Mouse (Mus musculus): ENCODE measurements at regions not wholly inside any gene's neighbourhood (a gene's known extent, or its start where the extent isn't known, plus 50 kb on each side); places are given as distances from the start of the nearest gene placed in this dataset.

DNA sequence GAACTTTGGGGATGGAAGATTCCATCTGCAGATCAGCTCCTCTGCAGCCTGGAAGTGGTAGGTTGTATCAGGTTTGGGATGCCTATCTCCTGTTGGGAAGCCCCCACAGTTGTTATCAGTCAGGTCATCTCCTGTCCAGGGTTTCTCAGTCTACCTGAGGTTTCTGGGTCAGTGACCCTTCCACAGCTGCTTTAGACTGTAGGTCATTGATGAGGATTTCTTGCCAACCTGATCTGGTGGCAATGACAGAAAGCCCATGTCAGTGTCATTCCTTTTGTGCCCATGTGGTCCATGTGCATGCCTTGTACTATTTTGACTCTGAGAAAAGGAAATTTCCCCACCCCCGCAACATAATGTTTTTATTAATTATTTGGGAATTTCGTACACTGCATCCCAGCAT is 64.8 kb upstream of the Rnf24 start:
- no peak for TF ChIP-seq CTCF (IDR thresholded peaks at IDR 0.05; ENCODE audit: extremely low read depth, insufficient read depth, insufficient read length, insufficient replicate concordance)
- Histone ChIP-seq H3K4me1 (ENCODE audit: control insufficient read depth, insufficient read depth, insufficient read length) (no peaks in the 10 kb centered on the region), H3K4me3 (ENCODE audit: extremely low read depth, insufficient read depth, insufficient read length) (no peak overlapping the region), H3K27me3 (ENCODE audit: control insufficient read depth, insufficient read depth, low read length) (no peaks in the 10 kb centered on the region), H3K27ac (ENCODE audit: insufficient read depth, low read length) (no peak overlapping the region), H3K36me3 (ENCODE audit: control insufficient read depth, insufficient read depth, low read length) (no peaks in the 10 kb centered on the region)
- 93% methylated on average over 2 of the region's 2 CpGs for WGBS
- no peak for DNase-seq (ENCODE audit: low read depth in 1 of 2, low spot score in 2 of 2)

- DNase-seq (ENCODE audit: low read depth in 1 of 2, low spot score in 2 of 2): peak; percentile 7 to 48
- H3K27me3 ChIP-seq (ENCODE audit: control insufficient read depth, insufficient read depth, low read length): no peaks in the 10 kb centered on the region
- 27% methylated on average over 6 of the region's 6 CpGs for WGBS
Observed at GRCm38 (mm10) chr2:131416482-131416881, 63.8 kb upstream of the Rnf24 start.

DNA sequence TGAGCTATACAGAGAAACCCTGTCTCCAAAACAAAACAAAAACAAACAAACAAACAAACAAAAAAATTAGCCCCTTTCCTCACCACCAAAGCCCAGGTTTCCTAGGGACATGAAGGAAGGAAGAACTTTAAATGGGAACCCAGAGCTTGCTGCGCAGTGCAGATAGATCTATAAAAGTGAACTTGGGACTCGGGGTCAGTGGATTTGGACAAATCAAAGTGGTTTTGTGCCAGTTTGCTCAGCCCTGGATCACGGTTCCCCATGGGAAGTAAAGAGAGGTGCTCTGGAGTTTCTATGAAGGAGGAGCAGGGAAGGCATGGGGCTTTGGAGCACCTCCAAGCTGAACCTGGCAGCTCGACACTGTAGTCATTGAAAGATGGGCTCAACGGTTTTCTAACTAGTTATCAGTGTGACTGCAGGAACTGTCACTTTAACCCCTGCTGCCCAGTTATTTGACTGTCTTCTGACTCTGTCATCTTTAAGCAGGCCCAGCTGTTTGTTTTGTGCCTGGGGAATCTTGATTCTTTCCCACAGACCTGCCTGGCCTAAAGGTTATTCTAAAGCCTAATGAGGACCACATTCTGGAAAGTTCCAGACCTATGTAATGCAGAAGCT is 58.3 kb upstream of the Rnf24 start:
- no peak overlapping the region for H3K27ac ChIP-seq (ENCODE audit: insufficient read depth, low read length)
- H3K27me3 ChIP-seq (ENCODE audit: control insufficient read depth, insufficient read depth, low read length): no peaks in the 10 kb centered on the region
- no peak for TF ChIP-seq POLR2A (IDR thresholded peaks at IDR 0.05; ENCODE audit: low read depth, low read length)
- no peak for TF ChIP-seq CTCF (IDR thresholded peaks at IDR 0.05; ENCODE audit: extremely low read depth, insufficient read depth, insufficient read length, insufficient replicate concordance)
- H3K4me3 ChIP-seq (ENCODE audit: extremely low read depth, insufficient read depth, insufficient read length): no peak overlapping the region
- DNase-seq (ENCODE audit: low read depth in 1 of 2, low spot score in 2 of 2): no peak
- 85% methylated on average over 5 of the region's 5 CpGs for WGBS
- H3K4me1 ChIP-seq (ENCODE audit: control insufficient read depth, insufficient read depth, insufficient read length): no peaks in the 10 kb centered on the region
- no peaks in the 10 kb centered on the region for H3K36me3 ChIP-seq (ENCODE audit: control insufficient read depth, insufficient read depth, low read length)

More at GRCm38 (mm10) chr2:131416482-131416881, 63.8 kb upstream of the Rnf24 start:
- H3K4me1 ChIP-seq (ENCODE audit: control insufficient read depth, insufficient read depth, insufficient read length): no peaks in the 10 kb centered on the region
- no peak overlapping the region for H3K4me3 ChIP-seq (ENCODE audit: extremely low read depth, insufficient read depth, insufficient read length)
- no peaks in the 10 kb centered on the region for H3K36me3 ChIP-seq (ENCODE audit: control insufficient read depth, insufficient read depth, low read length)
- H3K27ac ChIP-seq (ENCODE audit: insufficient read depth, low read length): no peak overlapping the region
- TF ChIP-seq POLR2A (IDR thresholded peaks at IDR 0.05; ENCODE audit: low read depth, low read length) (no peak), CTCF (IDR thresholded peaks at IDR 0.05; ENCODE audit: extremely low read depth, insufficient read depth, insufficient read length, insufficient replicate concordance) (peak; percentile 68; the same call in 1 of the 2 replicates)

DNA sequence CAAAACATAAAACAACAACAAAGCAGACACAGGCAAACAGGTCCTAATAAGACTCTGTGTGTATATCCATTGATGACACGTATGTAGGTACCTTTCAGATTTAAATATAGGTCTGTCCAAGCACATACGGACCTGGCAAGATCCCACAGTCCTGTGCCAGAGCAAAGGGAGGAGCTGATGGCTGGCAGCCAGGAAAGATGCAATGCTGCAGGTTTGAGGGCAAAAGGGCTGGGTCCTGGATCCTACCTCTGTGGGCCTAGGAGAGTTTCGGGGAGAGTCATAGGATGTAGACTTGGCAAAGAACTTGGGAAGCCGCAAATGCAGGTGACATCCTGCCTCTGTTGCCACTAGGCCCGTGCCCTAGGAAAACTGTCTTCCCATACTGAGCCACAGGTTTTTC is 54.6 kb upstream of the Rnf24 start:
- TF ChIP-seq POLR2A (IDR thresholded peaks at IDR 0.05; ENCODE audit: low read depth, low read length): no peak
- TF ChIP-seq CTCF (IDR thresholded peaks at IDR 0.05; ENCODE audit: extremely low read depth, insufficient read depth, insufficient read length, insufficient replicate concordance): no peak
- no peak overlapping the region for H3K27ac ChIP-seq (ENCODE audit: insufficient read depth, low read length)
- H3K36me3 ChIP-seq (ENCODE audit: control insufficient read depth, insufficient read depth, low read length): no peaks in the 10 kb centered on the region
- no peaks in the 10 kb centered on the region for H3K27me3 ChIP-seq (ENCODE audit: control insufficient read depth, insufficient read depth, low read length)
- no peak overlapping the region for H3K4me3 ChIP-seq (ENCODE audit: extremely low read depth, insufficient read depth, insufficient read length)
- DNase-seq (ENCODE audit: low read depth in 1 of 2, low spot score in 2 of 2): no peak
- H3K4me1 ChIP-seq (ENCODE audit: control insufficient read depth, insufficient read depth, insufficient read length): no peaks in the 10 kb centered on the region
- 86% methylated on average over 5 of the region's 5 CpGs for WGBS

- Histone ChIP-seq H3K27me3 (ENCODE audit: control insufficient read depth, insufficient read depth, low read length) (no peaks in the 10 kb centered on the region), H3K27ac (ENCODE audit: insufficient read depth, low read length) (no peak overlapping the region), H3K4me1 (ENCODE audit: control insufficient read depth, insufficient read depth, insufficient read length) (no peaks in the 10 kb centered on the region), H3K4me3 (ENCODE audit: extremely low read depth, insufficient read depth, insufficient read length) (no peak overlapping the region), H3K36me3 (ENCODE audit: control insufficient read depth, insufficient read depth, low read length) (no peaks in the 10 kb centered on the region)
- 63% methylated on average over 1 of the region's 1 CpGs for WGBS
- TF ChIP-seq CTCF (IDR thresholded peaks at IDR 0.05; ENCODE audit: extremely low read depth, insufficient read depth, insufficient read length, insufficient replicate concordance) (no peak), POLR2A (IDR thresholded peaks at IDR 0.05; ENCODE audit: low read depth, low read length) (no peak)
- no peak for DNase-seq (ENCODE audit: low read depth in 1 of 2, low spot score in 2 of 2)
Observed at GRCm38 (mm10) chr2:131404218-131404555, 51.5 kb upstream of the Rnf24 start.

DNA sequence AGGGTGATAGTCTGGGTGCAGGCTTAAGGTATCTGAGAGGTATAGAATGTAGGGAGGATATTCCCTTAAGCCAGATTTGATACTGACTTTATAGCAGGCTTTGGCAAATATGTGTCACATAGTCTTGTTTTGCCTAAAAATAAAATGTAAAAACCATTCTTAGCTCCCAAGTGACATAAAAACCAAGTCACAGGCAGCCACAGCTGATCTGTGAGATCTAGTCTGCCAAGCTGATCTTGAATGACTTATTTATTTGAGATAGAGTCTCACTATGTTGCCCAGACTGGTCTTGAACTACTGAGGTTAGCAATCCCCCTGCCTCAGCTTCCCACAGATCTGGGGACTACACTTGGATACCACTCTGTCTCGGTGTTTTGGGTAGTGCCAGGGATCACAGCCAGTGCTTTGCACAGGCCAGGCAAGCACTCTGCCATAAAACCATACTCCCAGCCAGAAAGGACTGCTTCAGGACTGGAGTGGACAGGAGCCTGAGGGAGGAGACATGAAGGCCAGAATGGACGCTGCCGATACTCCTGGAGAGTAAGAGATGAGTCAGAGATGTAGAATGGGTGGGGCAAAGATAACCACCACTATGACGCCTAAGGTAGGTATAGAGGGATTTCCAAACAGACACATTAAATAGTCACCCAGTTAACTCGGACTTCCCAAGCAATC is 51.0 kb upstream of the Rnf24 start:
- 70% methylated on average over 5 of the region's 5 CpGs for WGBS
- H3K4me1 ChIP-seq (ENCODE audit: control insufficient read depth, insufficient read depth, insufficient read length): no peaks in the 10 kb centered on the region
- no peaks in the 10 kb centered on the region for H3K27me3 ChIP-seq (ENCODE audit: control insufficient read depth, insufficient read depth, low read length)
- no peak for DNase-seq (ENCODE audit: low read depth in 1 of 2, low spot score in 2 of 2)
- TF ChIP-seq POLR2A (IDR thresholded peaks at IDR 0.05; ENCODE audit: low read depth, low read length) (no peak), CTCF (IDR thresholded peaks at IDR 0.05; ENCODE audit: extremely low read depth, insufficient read depth, insufficient read length, insufficient replicate concordance) (no peak)
- H3K36me3 ChIP-seq (ENCODE audit: control insufficient read depth, insufficient read depth, low read length): no peaks in the 10 kb centered on the region
- no peak overlapping the region for H3K4me3 ChIP-seq (ENCODE audit: extremely low read depth, insufficient read depth, insufficient read length)
- no peak overlapping the region for H3K27ac ChIP-seq (ENCODE audit: insufficient read depth, low read length)
